Mouse (Mus musculus) layer of hippocampus, postnatal 14 days (tissue): ENCODE results near the gene Spryd3. TPM values are rescaled to one million over a fixed set of nuclear protein-coding genes. Genes with fewer than 3 reads are reported as not detected.
"Not testable (repeated sequence)": the region's sequence is repeated elsewhere in the genome, so short reads cannot be mapped to it uniquely, and the experiment has no call there.

Experiments
- DNase-seq, 2 experiments: peaks; one replicate each; pipeline ENCODE4 v3.0.0; 2021 to 2022; ENCODE audit warnings: low spot score in 2 of 2, mixed read lengths in 1 of 2
- long read RNA-seq, 2 experiments: library from polyadenylated mRNA; stranded (forward); transcript quantifications; one replicate each; pipeline ENCODE4 v2.0.0; 2021
- total RNA-seq, 2 experiments: library from RNA; stranded (reverse); gene quantifications; 2 replicates each; pipeline ENCODE4 v1.2.3; 2021

The Spryd3 gene
- 100 to 1,000 TPM; 163 to 164 TPM for total RNA-seq
- long read RNA-seq, experiment 1, transcript Spryd3-203 (11 exons, 2,456 nt) = major isoform, 163 of 177 reads
- long read RNA-seq, experiment 1, partial matches to known transcripts = 9 of 177 reads
- long read RNA-seq, experiment 1, other reads (novel, unspliced or antisense) = 5 of 177 reads
- long read RNA-seq, experiment 2, transcript Spryd3-203 (11 exons, 2,456 nt) = major isoform, 156 of 183 reads
- long read RNA-seq, experiment 2, partial matches to known transcripts = 13 of 183 reads
- long read RNA-seq, experiment 2, other reads (novel, unspliced or antisense) = 14 of 183 reads

DNA sequence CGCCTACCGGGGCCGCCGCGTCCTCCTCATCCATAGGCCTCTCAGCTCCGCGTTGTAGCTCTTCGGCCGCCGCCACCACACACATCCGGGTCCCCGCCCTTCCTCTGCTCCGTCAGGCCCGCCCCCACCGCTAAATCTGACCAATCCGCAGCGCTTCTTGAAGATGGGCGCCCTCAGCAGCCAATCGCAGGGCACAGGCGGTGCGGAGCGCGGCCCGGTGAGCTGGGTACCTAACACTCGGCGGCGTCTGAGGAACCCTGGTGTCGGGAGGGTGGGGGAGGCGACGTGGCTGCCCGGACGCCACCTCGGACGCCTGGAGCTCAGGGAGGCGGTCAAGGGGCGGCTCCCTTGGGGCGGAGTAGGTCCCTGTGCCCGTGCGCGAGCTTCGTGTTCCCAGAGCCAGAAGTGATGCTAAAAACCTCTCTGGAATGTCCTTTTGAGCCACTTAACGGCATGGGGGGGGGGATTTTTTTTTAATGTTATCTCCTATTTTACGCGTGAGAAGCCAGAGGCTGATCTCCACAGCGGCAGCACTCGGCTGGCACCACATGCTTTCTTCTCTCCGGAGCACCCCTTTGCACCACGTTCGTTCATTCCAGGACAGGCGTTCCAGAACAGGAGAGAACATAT is at the start of gene Spryd3:
Gene Spryd3 (minus strand): TSS at position 106 of the 630 bp plus-strand sequence.
- DNase-seq = peak; percentile 98 to 99

DNA sequence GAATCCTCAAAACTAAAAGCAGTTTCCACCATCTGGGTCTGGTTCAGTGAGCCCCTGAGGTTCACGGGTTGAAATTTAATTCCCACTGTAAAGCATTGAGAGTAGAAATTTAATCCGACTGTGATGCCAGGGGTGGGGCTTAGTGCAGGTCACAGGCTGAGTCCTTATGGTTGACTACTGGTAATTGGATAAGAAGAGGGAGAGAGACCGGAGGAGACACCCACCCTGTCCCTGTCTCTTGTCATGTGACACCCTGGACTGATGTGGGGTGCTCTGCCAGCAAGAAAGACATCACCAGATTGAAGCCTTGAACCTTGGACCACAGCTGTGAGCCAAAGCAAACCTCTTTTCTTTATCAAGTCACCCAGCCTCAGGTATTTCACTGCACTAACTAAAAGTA is 47.0 kb upstream of the Spryd3 start:
- no peak for DNase-seq

DNA sequence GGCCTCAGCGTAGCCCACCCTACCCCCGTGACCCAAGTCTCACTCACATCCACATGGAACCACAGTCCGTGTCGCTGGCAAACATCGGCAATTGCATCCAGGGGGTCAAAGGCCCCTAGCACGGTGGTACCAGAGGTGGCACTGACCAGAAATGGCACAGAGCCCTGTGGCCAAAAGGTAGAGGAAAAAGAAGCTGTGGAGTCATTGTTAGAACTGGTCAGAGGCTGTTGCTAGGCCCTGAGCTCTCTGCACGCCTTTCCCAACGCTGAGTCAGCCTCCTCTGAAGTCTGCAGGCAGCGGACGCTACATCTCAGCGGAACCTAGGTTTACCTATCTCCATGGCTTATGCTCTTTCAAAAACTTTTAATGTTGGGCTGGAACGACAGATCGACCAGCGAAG is 43.9 kb upstream of the Spryd3 start:
- DNase-seq = no peak

DNA sequence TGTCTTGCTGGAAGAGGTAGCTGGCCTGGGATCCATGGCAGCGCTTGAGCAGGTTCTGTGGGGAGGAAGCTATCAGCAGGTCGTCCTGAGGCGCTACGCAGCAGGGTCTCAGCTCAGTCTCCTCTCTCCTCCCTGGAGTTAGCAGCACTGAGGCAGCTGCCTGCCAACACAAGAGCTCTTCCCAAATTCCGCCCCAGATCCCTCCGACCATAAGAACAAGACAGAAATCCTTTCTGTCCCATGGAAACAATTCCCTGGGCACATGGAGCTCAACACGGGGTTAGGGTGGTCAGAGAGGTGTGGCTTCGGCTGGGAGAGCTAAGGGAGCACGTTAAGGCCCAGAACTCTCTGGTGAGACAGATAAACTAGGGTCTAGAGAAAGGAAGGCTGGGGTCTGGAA is 43.1 kb upstream of the Spryd3 start:
- no peak for DNase-seq

DNA sequence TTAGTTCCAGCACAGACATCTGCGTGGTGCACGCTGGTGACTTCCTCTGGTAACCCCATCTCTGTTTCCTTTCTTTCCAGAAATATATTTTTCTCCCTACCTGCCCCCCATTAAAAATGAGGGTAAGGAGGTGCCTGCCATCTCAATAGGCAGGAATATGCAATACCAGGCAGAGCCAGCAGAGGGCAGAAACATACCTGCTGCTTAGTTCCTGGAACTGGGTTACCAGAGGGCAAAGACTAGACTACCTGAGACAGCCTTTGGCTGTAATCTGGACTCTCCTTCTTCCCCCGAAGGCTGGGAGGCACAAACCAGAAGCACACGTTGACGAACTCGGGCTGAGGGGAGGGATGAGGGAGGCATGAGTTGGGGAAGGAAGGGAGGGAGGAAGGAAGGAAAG is 42.2 kb upstream of the Spryd3 start:
- DNase-seq = peak; percentile 69 to 73

DNA sequence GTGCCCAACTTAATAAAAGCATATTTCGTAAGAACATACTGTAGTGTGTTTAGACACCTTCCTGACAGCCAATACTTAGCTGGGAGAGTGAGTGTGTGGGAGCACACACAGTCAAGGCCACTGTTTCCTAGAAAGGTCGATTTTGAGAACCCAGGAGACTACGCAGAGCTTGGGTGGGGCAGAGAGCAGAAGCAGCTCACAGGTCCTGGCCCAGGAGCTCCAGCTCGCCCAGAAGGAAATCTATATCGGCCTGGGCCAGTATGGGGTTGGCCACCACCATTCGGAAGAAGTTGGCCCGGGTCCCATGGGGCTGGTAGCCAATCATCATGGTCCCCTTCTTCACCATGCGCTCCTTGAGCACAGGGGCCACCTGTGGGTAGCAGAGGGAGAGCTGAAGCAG is 41.4 kb upstream of the Spryd3 start:
- DNase-seq = no peak

DNA sequence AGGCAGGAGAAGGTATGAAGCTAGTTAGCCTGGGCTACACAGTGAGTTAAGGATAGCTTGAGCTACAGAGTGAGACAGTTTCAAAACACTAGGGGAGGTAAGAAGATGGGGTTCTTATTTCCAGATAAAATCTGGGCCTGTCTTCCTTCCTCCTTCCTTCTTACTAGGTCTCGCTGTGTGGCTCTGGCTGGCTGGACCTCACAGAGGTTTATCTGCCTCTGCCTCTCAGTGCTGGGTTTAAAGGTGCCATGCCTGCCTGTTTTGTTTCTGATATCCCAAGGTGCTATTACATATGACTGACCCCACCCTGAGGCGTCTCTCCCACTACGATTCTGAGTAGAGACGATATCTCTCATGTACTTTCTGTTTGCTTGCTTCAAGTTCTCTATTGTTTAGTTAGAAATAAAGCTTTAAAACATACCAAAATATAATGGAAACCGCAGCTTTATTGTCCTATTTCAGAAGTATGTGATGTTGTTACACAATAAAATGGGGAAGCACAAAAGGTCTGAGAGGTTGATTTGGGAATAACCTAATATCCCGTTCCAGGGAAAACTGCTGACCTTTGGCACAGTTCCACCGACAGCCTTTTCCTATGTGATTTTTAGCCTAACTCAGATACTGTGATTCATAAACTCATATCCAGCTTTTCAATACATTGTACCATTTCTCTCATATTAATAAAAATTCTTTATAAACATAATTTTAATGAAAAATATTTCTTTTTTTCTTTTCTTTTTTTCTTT is 40.7 kb upstream of the Spryd3 start:
- DNase-seq = no peak

DNA sequence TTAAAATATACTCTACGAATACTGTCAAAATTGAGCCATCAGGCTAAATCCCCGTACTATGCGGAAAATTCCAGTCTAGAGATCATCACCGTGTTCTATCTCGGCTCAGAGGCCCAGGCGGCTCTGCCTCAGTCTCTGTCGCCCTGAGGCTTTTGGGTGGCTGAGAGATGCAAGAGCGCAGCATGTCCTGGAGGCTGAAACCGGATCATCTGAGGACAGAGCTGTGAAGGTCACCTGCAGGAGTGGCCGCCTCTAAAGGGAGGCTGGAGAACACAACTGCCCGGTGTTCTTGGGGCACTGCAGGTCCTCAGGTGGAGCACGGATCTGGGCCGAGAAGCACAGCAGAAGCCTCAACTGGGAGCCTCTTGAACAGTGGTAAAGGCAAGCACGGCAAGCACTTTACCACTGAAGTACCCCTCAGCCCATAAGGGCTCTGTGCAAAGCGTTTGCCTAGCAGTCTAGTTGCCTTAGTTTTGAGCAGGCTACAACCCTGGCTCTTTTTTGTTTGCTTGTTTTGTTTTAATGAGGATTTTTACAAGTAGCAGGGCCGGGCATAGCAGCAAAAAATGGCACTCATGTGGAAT is 39.8 kb upstream of the Spryd3 start:
- no peak for DNase-seq

DNA sequence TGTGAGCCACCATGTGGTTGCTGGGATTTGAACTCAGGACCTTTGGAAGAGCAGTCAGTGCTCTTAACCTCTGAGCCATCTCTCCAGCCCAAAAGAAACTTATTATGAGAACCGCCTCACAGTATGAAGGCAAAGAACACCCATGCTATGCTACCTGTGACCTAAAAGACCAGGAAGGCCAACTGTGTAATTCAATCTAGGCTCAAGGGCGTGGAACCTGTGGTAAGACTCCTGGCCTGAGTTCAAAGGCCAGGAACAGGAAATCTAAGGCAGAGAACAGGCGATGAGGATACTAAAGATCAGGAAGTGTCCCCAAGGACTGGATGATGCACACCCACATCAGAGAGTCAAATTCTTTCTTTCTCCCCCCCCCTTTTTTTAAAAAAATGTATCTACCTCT is 37.5 kb upstream of the Spryd3 start:
- DNase-seq = no peak

DNA sequence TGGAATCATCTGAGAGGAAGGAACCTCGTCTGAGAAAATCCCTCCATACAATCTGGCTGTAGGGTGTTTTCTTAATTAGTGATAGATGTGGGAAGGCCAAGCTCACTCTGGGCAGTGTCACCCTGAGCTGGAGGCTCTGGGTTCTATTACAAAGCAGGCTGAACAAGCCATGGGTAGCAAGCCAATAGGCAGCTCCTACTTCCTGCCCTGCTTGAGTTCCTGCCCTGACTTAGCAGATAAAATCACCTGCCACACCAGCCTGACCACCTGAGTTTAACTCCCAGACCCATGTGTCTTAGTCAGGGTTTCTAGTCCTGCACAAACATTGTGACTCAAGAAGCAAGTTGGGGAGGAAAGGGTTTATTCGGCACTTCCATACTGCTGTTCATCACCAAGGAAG is 33.0 kb upstream of the Spryd3 start:
- no peak for DNase-seq

DNA sequence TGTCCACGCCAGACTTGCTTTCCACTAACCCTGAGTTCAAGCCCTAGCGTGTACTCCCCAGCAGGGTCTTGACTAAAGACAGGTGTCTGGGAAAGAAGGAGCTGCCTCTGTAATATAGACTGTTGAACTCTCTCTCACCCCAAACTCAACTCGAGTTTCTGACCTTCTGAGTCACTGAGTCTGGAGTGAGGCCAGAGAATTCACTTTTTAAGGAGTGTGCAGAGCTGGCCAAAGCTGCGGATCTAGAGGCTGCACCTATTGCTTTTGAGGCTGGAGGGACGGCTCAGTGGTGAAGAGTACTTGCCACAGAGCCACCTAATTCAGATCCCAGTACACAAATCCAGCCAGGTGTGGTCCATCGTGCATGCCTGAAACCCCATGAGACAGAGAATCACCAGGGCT is 31.6 kb upstream of the Spryd3 start:
- no peak for DNase-seq

DNA sequence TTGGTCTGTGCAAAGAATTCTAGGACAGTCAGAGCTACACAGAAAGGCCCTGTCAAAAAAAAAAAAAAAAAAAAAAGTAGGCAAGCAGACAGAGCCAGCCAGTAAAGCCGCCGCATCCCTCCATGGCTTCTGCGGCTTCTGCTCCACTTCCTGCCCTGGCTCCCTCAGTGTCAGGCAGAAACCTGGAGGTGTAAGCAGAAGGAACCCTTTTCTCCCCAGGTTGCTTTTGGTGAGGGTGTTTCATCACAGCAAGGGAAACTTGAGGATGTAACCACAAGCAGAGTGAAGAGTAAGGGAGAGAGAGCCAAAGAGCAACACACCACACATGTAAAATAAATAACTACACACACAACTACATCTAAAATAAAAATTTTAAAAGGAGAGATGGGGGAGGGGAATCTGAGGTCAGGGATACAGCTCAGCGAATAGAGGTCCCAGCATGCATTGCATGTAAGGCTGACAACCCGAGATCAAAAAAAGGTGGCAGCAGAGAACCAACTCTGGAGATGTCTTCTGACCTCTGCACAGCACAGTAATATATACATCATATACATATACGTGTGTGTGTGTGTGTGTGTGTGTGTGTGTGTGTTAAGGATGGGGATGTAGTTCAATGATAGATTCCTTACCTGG is 29.6 kb upstream of the Spryd3 start:
- DNase-seq = no peak

DNA sequence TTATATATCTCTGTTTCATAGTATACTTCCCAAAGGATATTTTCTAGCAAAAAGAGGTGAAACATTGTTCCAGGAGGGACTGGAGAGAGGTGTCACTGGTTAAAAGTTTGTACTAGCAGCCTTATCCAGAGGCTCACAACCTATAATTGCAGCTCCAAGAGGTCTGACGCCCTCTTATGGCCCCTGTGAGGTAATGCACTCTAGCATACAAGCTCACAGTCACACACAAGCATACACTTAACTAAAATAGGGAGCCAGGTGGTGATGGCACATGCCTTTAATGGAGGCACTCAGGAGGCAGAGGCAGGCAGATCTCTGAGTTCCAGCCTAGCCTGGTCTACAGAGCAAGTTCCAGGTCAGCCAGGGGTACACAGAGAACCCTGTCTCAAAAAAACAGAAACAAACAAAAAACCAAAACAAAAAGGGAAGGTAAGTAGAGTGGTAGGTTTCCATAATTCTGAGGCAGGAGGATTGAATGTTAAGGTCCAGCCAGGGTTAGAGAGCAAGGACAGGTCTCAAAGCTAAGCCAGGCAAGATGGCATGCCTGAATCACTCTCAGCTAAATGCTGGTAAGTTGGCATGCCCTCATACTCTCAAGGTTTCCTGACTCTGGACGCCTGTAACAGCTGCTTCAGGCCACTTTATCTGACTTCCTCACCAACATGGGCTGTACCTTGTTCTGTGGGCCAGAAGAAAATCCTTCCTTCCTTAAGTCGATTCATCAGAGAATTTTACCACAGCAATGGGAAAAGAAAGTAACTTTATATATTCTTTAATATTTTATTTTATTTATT is 28.1 kb upstream of the Spryd3 start:
- DNase-seq = no peak

DNA sequence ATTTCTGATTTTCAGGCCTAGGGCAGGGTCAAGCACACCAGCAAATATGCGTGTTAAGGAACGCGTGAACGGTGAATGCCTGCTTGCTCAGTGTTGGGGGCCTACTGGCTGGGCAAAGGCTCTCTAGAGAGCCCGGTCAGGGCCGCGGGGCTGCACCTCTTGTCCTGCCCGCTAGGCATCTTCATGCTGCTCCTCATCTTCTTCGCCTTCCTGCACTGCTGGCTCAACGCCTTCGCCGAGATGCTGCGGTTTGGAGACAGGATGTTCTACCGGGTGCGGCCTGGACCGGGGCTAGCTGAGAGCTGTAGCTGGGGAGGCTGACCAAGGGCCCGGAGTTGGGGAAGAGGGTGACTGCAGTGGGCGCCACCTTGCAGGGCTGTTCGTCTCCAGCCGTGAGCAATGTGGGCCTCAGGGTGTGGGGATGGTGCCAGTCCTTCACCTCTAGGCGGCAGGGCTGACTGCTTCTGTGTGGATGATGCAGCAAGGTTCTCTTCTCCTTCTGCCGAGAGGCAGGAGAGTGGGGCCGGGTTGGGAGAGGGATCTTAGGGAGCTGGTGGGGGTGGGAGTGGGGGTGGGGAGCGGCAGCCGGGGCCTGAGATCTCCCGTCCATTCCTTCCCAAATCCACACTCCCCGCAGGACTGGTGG is 24.5 kb upstream of the Spryd3 start:
- DNase-seq = no peak

DNA sequence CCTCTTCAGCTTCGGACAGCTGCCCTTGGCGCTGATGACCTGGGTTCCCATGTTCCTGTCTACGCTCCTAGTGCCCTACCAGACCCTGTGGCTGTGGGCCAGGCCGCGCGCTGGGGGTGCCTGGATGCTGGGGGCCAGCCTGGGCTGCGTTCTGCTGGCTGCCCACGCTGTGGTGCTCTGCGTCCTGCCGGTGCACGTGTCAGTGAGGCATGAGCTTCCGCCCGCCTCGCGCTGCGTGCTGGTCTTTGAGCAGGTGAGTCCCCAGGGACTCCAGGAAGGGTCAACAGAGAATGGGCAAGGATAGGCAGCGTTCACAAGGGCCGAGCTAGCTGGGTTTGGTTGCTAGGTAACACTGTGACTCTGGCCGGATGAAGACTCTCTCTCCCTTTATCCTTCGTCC is 20.8 kb upstream of the Spryd3 start:
- DNase-seq = no peak

DNA sequence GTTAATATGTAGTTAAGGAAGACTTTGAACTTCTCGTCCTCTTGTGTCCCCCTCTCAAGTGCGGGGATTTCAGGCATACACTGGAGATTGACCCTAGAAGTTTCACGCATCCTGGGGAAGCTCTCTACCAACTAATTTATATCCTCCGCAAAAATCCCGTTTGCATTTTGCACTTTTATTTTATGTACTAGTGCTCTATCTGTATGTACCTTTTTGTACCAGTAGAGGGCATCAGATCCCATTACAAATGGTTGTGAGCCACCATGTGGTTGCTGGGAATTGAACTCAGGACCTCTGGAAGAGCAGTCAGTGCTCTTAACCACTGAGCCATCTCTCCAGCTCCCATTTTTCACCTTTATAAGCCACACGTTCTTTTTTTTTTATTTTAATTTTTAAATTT is 19.0 kb upstream of the Spryd3 start:
- DNase-seq = not testable (repeated sequence)

DNA sequence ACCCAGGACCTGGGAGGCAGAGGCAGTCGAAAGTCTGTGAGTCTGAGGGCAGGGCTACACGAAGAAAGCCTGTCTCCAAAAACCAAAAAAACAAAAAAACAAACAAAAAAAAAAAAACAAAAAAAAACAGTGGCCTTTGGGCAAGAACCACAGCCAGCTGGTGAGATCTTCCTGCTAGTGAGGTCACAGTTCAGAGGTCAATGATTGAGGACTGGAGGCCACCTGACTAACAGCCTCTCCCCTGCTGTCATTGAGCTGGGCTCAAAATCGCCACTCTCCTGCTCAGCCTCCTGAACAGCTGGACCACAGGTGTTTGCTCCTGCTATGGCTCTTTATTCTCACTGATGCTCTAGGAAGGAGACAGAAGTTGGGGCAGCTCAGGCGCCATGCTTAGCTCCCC is 16.6 kb upstream of the Spryd3 start:
- DNase-seq = no peak

DNA sequence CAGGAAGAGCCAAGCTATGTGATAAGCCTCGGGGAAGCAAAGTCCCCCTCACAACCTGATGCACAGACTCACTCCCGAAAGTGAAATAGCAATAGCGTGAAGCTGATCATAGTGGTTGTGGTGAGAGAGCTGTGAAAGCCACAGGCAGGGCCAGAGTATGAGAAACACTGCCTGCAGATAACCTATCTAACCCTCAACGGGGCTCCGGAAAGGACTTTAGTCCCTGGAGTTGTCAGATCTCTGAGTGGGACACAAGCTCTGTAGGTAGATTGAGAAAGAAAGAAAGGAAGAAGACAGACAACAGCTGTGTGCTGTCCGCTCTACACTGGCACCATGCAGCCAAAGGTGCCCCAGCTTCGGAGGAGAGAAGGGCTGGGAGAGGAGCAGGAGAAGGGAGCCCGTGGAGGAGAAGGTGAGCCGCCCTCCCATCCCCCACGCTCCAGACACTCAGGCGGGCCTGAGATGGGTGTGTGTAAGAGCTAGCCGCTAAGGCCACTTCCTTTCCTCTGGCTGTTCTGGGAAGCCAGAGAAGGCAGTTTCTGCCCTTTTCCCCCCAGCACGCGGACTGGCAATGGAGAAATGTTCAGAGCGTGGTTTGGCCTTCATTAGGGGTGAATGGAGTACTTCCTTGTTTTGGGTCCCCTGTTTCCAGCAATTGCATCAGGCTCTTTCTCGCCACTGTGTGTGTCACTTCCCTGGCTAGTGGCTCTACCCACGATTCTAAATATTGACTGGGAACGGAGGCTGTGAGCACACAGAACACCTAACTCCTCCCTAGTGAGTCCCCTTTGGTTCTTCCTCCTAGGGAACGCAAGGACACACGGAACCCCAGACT is 14.5 kb upstream of the Spryd3 start, which contains the start of gene Soat2:
Gene Soat2 (plus strand): TSS at position 226 of the 835 bp plus-strand sequence.
- no peak for DNase-seq

DNA sequence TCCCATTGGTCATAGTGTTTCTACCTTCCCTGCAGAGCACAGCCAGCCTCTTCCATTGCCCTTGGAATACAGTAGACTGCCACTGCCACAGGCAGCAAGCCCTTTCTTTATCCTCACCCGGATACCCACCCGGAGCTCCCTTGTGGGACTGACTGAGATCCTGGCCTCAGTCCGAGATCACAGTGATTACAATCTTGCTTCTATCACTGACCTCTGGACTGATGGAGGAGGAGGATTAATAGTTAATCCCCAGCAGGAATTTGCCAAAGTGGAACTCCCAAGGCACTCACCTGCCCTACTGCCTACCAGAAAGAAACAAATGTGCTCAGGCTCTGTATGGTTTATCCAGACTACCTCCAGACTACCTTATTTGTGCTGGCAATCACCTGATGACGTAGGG is 13.5 kb upstream of the Spryd3 start:
- no peak for DNase-seq
